Mouse (Mus musculus) forebrain, embryonic 14.5 days (tissue): ENCODE measurements around the gene Stk19. TPM values are rescaled to one million over a fixed set of nuclear protein-coding genes. Genes with fewer than 3 reads are reported as not detected.
"Not testable (repeated sequence)": the region's sequence is repeated elsewhere in the genome, so short reads cannot be mapped to it uniquely, and the experiment has no call there.

Experiments
- ATAC-seq: fragments of 200-750 bp; cut with Nextera tagmentation; 2 replicates; pipeline ENCODE4 v1.8.0; 2017; ENCODE audit warnings: mild to moderate bottlenecking, moderate library complexity
- DNase-seq: peaks from one replicate; pipeline ENCODE4 v3.0.0-alpha.2; 2015; ENCODE audit warnings: low spot score
- H3K27ac ChIP-seq: fragments of 300-500 bp; sonication (generic); 2 replicates; pipeline ENCODE4 v1.5.1; 2014; ENCODE audit warnings: low read depth, mild to moderate bottlenecking, control low read depth, low read length, moderate library complexity
- H3K27me3 ChIP-seq: fragments of 300-500 bp; sonication (generic); replicated peaks from 2 replicates; pipeline ENCODE4 v1.6.1; 2014; ENCODE audit warnings: low read length, control low read depth, mixed read lengths; ENCODE audit not compliant: control insufficient read depth, insufficient read depth
- H3K36me3 ChIP-seq: fragments of 300-500 bp; sonication (generic); 2 replicates; pipeline ENCODE4 v1.6.1; 2014; ENCODE audit warnings: low read length, control low read depth; ENCODE audit not compliant: control insufficient read depth, insufficient read depth
- H3K4me1 ChIP-seq: fragments of 300-500 bp; sonication (generic); 2 replicates; pipeline ENCODE4 v1.6.1; 2014; ENCODE audit warnings: antibody characterized with exemption, low read length, control low read depth; ENCODE audit not compliant: control insufficient read depth, insufficient read depth
- H3K4me2 ChIP-seq: fragments of 300-500 bp; sonication (generic); 2 replicates; pipeline ENCODE4 v1.6.1; 2014; ENCODE audit warnings: mild to moderate bottlenecking, control low read depth, low read length
- H3K4me3 ChIP-seq: fragments of 300-500 bp; sonication (generic); 2 replicates; pipeline ENCODE4 v1.5.1; 2014; ENCODE audit warnings: low read depth, low read length, control low read depth
- H3K9ac ChIP-seq: fragments of 300-500 bp; sonication (generic); 2 replicates; pipeline ENCODE4 v1.6.1; 2014; ENCODE audit warnings: mild to moderate bottlenecking, low read length, control low read depth, moderate library complexity
- H3K9me3 ChIP-seq: fragments of 300-500 bp; sonication (generic); replicated peaks from 2 replicates; pipeline ENCODE4 v1.6.1; 2016; ENCODE audit warnings: low read length, control low read depth, mixed read lengths; ENCODE audit not compliant: control insufficient read depth
- WGBS: fragments of 180-500 bp; shearing (Covaris S2); extraction: QIAGEN DNeasy Blood & Tissue Kit; methylation state at CpG from one replicate; pipeline ENCODE4 v1.1.7; 2014; 5-methylcytosine and 5-hydroxymethylcytosine counted together
- polyA plus RNA-seq: library from polyadenylated mRNA; unstranded; fragments of >200 nt; fragmentation: Nextera tagmentation; extraction: Ambion mirVana; gene quantifications from 2 replicates; pipeline ENCODE4 v1.2.1, GENCODE M21; 2014

Gene Stk19
- polyA plus RNA-seq, 1 experiment from 2014 or later = 33.8 TPM

- not testable (repeated sequence) for H3K4me2 ChIP-seq, H3K27me3 ChIP-seq, H3K9ac ChIP-seq, H3K4me3 ChIP-seq, ATAC-seq, DNase-seq, H3K9me3 ChIP-seq, H3K27ac ChIP-seq, H3K4me1 ChIP-seq
- WGBS = 94% methylated on average over 1 of the region's 1 CpGs
- H3K36me3 ChIP-seq = peaks cover 46% of the 10 kb centered on the region
Measured at GRCm38 (mm10) chr17:34830776-34831175, 6.0 kb downstream of the Stk19 start.

GRCm38 (mm10) chr17:34814818-34815370 lies 21.9 kb downstream of the Stk19 start:
- WGBS = 80% methylated on average over 7 of the region's 7 CpGs
- no peak overlapping the region for H3K4me3 ChIP-seq
- H3K27ac ChIP-seq = no peak overlapping the region
- no peaks in the 10 kb centered on the region for H3K4me1 ChIP-seq
- DNase-seq (no peak), ATAC-seq (no peak)
- H3K27me3 ChIP-seq = no peaks in the 10 kb centered on the region
- H3K9me3 ChIP-seq = no peaks in the 10 kb centered on the region
- no peaks in the 10 kb centered on the region for H3K36me3 ChIP-seq
- H3K9ac ChIP-seq = no peak overlapping the region
- no peak overlapping the region for H3K4me2 ChIP-seq

GRCm38 (mm10) chr17:34813747-34814146 lies 23.0 kb downstream of the Stk19 start:
- not testable (repeated sequence) for H3K9me3 ChIP-seq, ATAC-seq, H3K36me3 ChIP-seq, H3K4me1 ChIP-seq, H3K4me3 ChIP-seq, H3K4me2 ChIP-seq, H3K9ac ChIP-seq, H3K27me3 ChIP-seq, DNase-seq, H3K27ac ChIP-seq
- WGBS = 56% methylated on average over 12 of the region's 12 CpGs

- no peak for DNase-seq
- Histone ChIP-seq H3K9ac (no peak overlapping the region), H3K4me3 (no peak overlapping the region), H3K4me1 (no peaks in the 10 kb centered on the region), H3K4me2 (no peak overlapping the region), H3K27me3 (no peaks in the 10 kb centered on the region), H3K9me3 (no peaks in the 10 kb centered on the region), H3K27ac (no peak overlapping the region), H3K36me3 (no peaks in the 10 kb centered on the region)
- 78% methylated on average over 15 of the region's 15 CpGs for WGBS
- no peak for ATAC-seq
Measured at GRCm38 (mm10) chr17:34811275-34811674, 25.5 kb downstream of the Stk19 start.

- DNase-seq, H3K4me2 ChIP-seq, H3K4me3 ChIP-seq, H3K36me3 ChIP-seq, H3K9ac ChIP-seq, H3K9me3 ChIP-seq, H3K27me3 ChIP-seq, ATAC-seq, H3K4me1 ChIP-seq, H3K27ac ChIP-seq: not testable (repeated sequence)
- 80% methylated on average over 6 of the region's 8 CpGs for WGBS
Measured at GRCm38 (mm10) chr17:34810811-34811210, 25.9 kb downstream of the Stk19 start.

GRCm38 (mm10) chr17:34810411-34810810 lies 26.3 kb downstream of the Stk19 start:
- not testable (repeated sequence) for H3K9ac ChIP-seq, H3K4me1 ChIP-seq, H3K9me3 ChIP-seq, ATAC-seq, H3K27me3 ChIP-seq, H3K4me3 ChIP-seq, H3K4me2 ChIP-seq, DNase-seq, H3K27ac ChIP-seq, H3K36me3 ChIP-seq
- 87% methylated on average over 5 of the region's 5 CpGs for WGBS

GRCm38 (mm10) chr17:34808599-34809205 lies 28.0 kb downstream of the Stk19 start:
- H3K27ac ChIP-seq = no peak overlapping the region
- H3K4me1 ChIP-seq = no peaks in the 10 kb centered on the region
- no peaks in the 10 kb centered on the region for H3K27me3 ChIP-seq
- H3K36me3 ChIP-seq = no peaks in the 10 kb centered on the region
- DNase-seq (no peak), ATAC-seq (no peak)
- no peak overlapping the region for H3K4me3 ChIP-seq
- H3K4me2 ChIP-seq = no peak overlapping the region
- H3K9me3 ChIP-seq = no peaks in the 10 kb centered on the region
- 84% methylated on average over 6 of the region's 6 CpGs for WGBS
- H3K9ac ChIP-seq = no peak overlapping the region

GRCm38 (mm10) chr17:34807176-34807575 lies 29.6 kb downstream of the Stk19 start:
- Histone ChIP-seq H3K9me3 (no peaks in the 10 kb centered on the region), H3K27me3 (no peaks in the 10 kb centered on the region), H3K36me3 (no peaks in the 10 kb centered on the region), H3K4me3 (no peak overlapping the region), H3K4me1 (no peaks in the 10 kb centered on the region), H3K4me2 (no peak overlapping the region), H3K9ac (no peak overlapping the region), H3K27ac (no peak overlapping the region)
- no peak for ATAC-seq
- no peak for DNase-seq
- 69% methylated on average over 3 of the region's 3 CpGs for WGBS

- Histone ChIP-seq H3K27ac (no peak overlapping the region), H3K4me3 (no peak overlapping the region), H3K4me2 (no peak overlapping the region), H3K27me3 (no peaks in the 10 kb centered on the region), H3K9me3 (no peaks in the 10 kb centered on the region), H3K36me3 (no peaks in the 10 kb centered on the region), H3K9ac (no peak overlapping the region), H3K4me1 (no peaks in the 10 kb centered on the region)
- DNase-seq (no peak), ATAC-seq (no peak)
- WGBS = 75% methylated on average over 6 of the region's 6 CpGs
Measured at GRCm38 (mm10) chr17:34804871-34805562, 31.7 kb downstream of the Stk19 start.
